Mouse (Mus musculus) forebrain, embryonic 16.5 days (tissue): Measurements from ENCODE around the gene Adarb2. TPM values are rescaled to one million over a fixed set of nuclear protein-coding genes. Genes with fewer than 3 reads are reported as not detected.

Experiments
- ATAC-seq: fragments of 200-750 bp; cut with Nextera tagmentation; 2 replicates; pipeline ENCODE4 v1.8.0; 2017; ENCODE audit warnings: mild to moderate bottlenecking, moderate library complexity
- H3K27ac ChIP-seq: fragments of 300-500 bp; sonication (generic); 2 replicates; pipeline ENCODE4 v1.5.1; 2014; ENCODE audit warnings: low read length, control low read depth
- H3K27me3 ChIP-seq: fragments of 300-500 bp; sonication (generic); replicated peaks from 2 replicates; pipeline ENCODE4 v1.6.1; 2014; ENCODE audit warnings: low read length; ENCODE audit not compliant: control insufficient read depth, insufficient read depth
- H3K36me3 ChIP-seq: fragments of 300-500 bp; sonication (generic); 2 replicates; pipeline ENCODE4 v1.6.1; 2014; ENCODE audit not compliant: control insufficient read depth, insufficient read depth
- H3K4me1 ChIP-seq: fragments of 300-500 bp; sonication (generic); replicated peaks from 2 replicates; pipeline ENCODE4 v1.6.1; 2014; ENCODE audit warnings: low read length; ENCODE audit not compliant: control insufficient read depth, insufficient read depth
- H3K4me2 ChIP-seq: fragments of 300-500 bp; sonication (generic); 2 replicates; pipeline ENCODE4 v1.6.1; 2014; ENCODE audit warnings: mild to moderate bottlenecking, low read length, control low read depth
- H3K4me3 ChIP-seq: fragments of 300-500 bp; sonication (generic); replicated peaks from 2 replicates; pipeline ENCODE4 v1.5.1; 2014; ENCODE audit warnings: mild to moderate bottlenecking, low read length, control low read depth
- H3K9ac ChIP-seq: fragments of 300-500 bp; sonication (generic); replicated peaks from 2 replicates; pipeline ENCODE4 v1.6.1; 2014; ENCODE audit warnings: low read depth, low read length, control low read depth
- H3K9me3 ChIP-seq: fragments of 300-500 bp; sonication (generic); 2 replicates; pipeline ENCODE4 v1.6.1; 2016; ENCODE audit warnings: low read length; ENCODE audit not compliant: control insufficient read depth
- WGBS: fragments of 180-500 bp; shearing (Covaris S2); extraction: QIAGEN DNeasy Blood & Tissue Kit; methylation state at CpG from one replicate; pipeline ENCODE4 v1.1.7; 2014; 5-methylcytosine and 5-hydroxymethylcytosine counted together
- polyA plus RNA-seq: library from polyadenylated mRNA; unstranded; fragments of >200 nt; fragmentation: Nextera tagmentation; extraction: Ambion mirVana; gene quantifications from 2 replicates; pipeline ENCODE4 v1.2.1, GENCODE M21; 2015

The Adarb2 gene
- polyA plus RNA-seq, 1 experiment from 2014 or later = 30.0 TPM

DNA sequence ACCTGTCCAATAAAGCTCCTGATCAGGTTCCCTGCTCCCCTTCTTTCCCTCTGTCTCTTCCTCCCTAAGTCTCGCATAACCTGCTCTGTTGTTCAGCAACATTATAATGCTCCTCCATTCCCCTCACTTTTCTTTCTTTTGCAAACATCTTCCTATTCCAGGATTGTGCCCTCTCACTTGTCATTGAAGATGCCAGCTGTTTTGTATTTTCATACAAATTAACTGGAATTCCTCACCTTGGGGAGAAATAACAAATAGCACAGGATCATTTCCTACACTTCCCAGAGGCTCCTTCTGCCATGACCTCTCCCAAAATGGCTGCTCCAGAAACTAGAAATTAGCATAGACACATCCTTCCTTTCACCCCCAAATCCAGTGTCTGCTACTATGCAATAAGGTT, 276.1 kb downstream of the Adarb2 start:
- H3K27me3 ChIP-seq = no peaks in the 10 kb centered on the region
- no peak overlapping the region for H3K4me2 ChIP-seq
- no peaks in the 10 kb centered on the region for H3K9me3 ChIP-seq
- H3K9ac ChIP-seq = no peak overlapping the region
- ATAC-seq = no peak
- no peaks in the 10 kb centered on the region for H3K4me1 ChIP-seq
- H3K4me3 ChIP-seq = no peak overlapping the region
- H3K27ac ChIP-seq = no peak overlapping the region
- WGBS = 97% methylated on average over 1 of the region's 1 CpGs
- no peaks in the 10 kb centered on the region for H3K36me3 ChIP-seq

DNA sequence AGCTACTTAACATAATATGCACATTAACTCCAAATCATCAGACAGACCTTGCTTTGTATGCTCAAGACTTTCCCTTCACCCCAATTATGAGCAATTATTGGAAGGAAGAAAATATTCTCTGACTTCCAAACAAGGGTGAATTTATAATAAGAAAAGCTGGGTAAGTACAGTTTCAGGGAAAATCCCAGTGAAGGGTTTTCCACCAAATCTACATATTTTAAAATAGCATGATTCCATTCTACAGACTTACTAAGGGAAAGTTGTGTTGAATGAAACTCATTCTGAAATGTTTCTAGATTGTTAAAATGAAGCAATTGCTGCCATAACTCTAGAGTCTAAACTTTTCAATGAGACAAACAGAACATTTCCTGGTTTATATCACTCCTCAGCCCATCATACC, 277.3 kb downstream of the Adarb2 start:
- Histone ChIP-seq H3K27ac (no peak overlapping the region), H3K9me3 (no peaks in the 10 kb centered on the region), H3K4me1 (no peaks in the 10 kb centered on the region), H3K27me3 (no peaks in the 10 kb centered on the region), H3K9ac (no peak overlapping the region), H3K4me3 (no peak overlapping the region), H3K4me2 (no peak overlapping the region), H3K36me3 (no peaks in the 10 kb centered on the region)
- ATAC-seq = no peak

DNA sequence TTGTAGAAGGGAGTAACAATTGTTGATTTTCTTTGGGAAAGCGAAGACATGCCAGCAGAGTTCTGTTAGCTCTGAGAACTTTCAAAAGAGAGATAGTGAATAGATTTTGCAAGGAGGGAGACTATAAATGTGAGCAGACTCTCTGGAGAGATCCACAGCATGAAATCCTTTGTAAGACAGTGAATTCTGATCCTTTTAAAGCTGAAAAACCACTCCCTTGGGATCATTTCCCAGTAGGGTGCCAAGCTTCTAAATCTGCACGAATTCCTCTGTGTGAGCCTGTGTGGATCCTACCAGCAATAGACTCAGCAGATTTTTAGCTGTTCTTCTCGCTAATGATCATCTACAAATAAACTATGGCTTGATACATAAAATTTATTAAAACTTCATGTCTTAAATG, 278.7 kb downstream of the Adarb2 start:
- no peak overlapping the region for H3K9ac ChIP-seq
- H3K27ac ChIP-seq = no peak overlapping the region
- H3K9me3 ChIP-seq = no peaks in the 10 kb centered on the region
- H3K4me1 ChIP-seq = no peaks in the 10 kb centered on the region
- 39% methylated on average over 3 of the region's 3 CpGs for WGBS
- H3K27me3 ChIP-seq = no peaks in the 10 kb centered on the region
- no peak overlapping the region for H3K4me2 ChIP-seq
- H3K4me3 ChIP-seq = no peak overlapping the region
- ATAC-seq = no peak
- no peaks in the 10 kb centered on the region for H3K36me3 ChIP-seq

DNA sequence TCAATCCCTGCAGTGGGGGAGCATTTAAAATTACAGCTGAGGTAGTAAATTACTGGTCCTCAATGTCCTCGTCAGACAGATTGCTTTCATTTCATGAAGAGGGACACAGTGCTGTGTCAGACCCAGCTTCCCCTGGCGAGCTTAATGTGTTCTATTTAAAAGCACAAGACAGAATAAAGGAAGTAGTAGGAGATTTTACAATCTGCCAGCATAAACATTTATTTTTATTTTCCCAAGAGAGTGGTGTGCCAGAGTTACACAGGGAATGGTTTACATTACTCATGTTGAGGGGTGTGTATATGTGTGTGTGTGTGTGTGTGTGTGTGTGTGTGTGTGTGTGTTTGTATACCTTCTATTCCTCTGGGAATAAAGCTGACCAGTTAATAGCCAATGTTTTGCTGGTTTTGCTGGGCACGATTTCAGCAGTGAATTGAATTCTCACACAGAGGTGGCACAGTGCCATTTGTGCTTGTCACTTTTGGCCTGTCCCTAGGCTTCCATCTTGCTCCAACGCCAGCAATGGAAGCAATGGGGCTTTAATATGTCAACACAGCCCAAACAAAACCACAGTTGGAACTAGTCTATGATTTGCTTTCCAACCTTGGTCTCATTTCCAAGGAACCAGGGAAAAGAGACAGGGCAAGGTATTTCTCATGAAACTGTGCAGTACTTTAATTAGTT, 282.1 kb downstream of the Adarb2 start:
- H3K27ac ChIP-seq = no peak overlapping the region
- H3K36me3 ChIP-seq = no peaks in the 10 kb centered on the region
- ATAC-seq = peak; percentile 90
- no peak overlapping the region for H3K9ac ChIP-seq
- H3K4me1 ChIP-seq = no peaks in the 10 kb centered on the region
- no peak overlapping the region for H3K4me2 ChIP-seq
- no peak overlapping the region for H3K4me3 ChIP-seq
- H3K27me3 ChIP-seq = no peaks in the 10 kb centered on the region
- H3K9me3 ChIP-seq = no peaks in the 10 kb centered on the region
- 13% methylated on average over 4 of the region's 4 CpGs for WGBS

DNA sequence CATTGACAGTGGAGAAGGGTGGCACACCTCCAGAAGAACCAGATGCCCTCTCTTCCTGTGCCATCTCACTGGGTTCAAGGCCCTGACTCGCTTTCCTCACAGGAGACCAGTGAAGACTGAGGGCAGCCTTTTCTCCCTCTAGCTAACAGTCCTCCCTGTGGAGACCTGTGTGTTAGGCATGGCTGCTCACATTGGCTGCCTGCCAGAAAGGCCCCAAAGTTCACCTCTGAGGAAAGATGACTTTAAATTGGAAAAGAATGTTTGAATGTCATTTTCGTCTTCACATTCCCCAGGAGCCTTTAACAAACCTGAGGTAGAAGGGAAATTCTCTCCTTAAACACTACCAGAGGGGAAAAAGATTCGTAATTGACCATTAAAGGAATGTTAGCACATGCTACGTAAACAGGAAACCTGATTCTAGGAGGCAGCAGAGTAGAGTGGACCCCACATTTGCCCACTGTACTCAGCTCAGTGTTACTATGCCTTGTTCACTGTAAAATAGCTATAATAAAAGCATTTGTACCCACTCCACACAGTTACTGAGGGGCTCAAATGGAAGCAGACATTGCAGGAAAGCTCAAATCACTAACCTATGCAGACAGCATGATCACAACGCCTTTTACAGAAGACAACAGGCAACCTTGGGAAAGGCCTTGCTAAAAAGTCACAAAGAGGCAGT, 285.2 kb downstream of the Adarb2 start:
- H3K36me3 ChIP-seq = no peaks in the 10 kb centered on the region
- H3K27me3 ChIP-seq = no peaks in the 10 kb centered on the region
- H3K9me3 ChIP-seq = no peaks in the 10 kb centered on the region
- H3K4me1 ChIP-seq = no peaks in the 10 kb centered on the region
- no peak overlapping the region for H3K4me2 ChIP-seq
- no peak overlapping the region for H3K27ac ChIP-seq
- ATAC-seq = no peak
- no peak overlapping the region for H3K9ac ChIP-seq
- no peak overlapping the region for H3K4me3 ChIP-seq
- WGBS = 78% methylated on average over 5 of the region's 5 CpGs

DNA sequence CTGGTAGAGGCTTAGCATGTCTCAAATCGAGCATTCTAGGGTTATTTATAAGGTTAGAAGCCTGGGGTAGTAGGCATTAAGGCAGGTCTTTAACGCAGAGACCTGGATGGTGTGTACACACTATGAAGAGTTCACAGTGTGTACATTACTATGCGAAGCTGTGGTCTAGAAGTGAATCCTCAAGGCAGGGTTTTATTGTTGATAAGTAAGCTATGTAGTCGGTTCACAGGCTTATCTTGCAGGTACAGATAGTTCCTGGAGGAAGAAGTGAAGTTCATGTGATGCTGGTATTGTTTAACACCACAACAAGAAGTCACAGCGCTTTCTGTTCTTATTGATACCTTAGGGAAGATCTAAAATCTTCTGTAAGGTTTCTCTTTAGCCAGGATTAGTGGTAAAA, 290.7 kb downstream of the Adarb2 start:
- H3K36me3 ChIP-seq = no peaks in the 10 kb centered on the region
- no peak overlapping the region for H3K4me2 ChIP-seq

DNA sequence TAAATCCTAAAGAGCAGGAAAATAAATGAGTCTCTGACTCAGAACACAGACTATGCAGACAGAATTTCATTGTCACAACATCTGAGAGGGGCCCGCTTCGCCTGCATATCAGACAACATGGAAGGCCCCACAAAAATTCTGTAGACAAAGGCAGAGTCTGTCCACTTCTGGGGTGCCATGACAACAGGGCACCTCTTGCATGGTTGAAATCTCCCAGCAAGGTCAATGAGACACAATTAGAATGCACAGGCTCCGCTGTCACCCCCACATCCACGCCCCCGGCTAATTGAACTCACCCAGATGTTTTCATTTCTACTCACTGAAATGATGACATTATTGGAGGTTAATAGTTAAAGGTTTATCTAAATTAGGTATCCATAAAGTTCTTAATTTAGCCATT, 296.9 kb downstream of the Adarb2 start:
- no peak for ATAC-seq
- Histone ChIP-seq H3K4me1 (no peaks in the 10 kb centered on the region), H3K27me3 (no peaks in the 10 kb centered on the region), H3K9me3 (no peaks in the 10 kb centered on the region), H3K4me3 (no peak overlapping the region), H3K4me2 (no peak overlapping the region), H3K36me3 (no peaks in the 10 kb centered on the region), H3K9ac (no peak overlapping the region), H3K27ac (no peak overlapping the region)
- 58% methylated on average over 5 of the region's 5 CpGs for WGBS

More for the DNA sequence above, 290.7 kb downstream of the Adarb2 start:
- Histone ChIP-seq H3K9me3 (no peaks in the 10 kb centered on the region), H3K27me3 (no peaks in the 10 kb centered on the region), H3K4me3 (no peak overlapping the region), H3K27ac (no peak overlapping the region), H3K4me1 (no peaks in the 10 kb centered on the region), H3K9ac (no peak overlapping the region)
- WGBS = 85% methylated on average over 5 of the region's 5 CpGs
- ATAC-seq = no peak

DNA sequence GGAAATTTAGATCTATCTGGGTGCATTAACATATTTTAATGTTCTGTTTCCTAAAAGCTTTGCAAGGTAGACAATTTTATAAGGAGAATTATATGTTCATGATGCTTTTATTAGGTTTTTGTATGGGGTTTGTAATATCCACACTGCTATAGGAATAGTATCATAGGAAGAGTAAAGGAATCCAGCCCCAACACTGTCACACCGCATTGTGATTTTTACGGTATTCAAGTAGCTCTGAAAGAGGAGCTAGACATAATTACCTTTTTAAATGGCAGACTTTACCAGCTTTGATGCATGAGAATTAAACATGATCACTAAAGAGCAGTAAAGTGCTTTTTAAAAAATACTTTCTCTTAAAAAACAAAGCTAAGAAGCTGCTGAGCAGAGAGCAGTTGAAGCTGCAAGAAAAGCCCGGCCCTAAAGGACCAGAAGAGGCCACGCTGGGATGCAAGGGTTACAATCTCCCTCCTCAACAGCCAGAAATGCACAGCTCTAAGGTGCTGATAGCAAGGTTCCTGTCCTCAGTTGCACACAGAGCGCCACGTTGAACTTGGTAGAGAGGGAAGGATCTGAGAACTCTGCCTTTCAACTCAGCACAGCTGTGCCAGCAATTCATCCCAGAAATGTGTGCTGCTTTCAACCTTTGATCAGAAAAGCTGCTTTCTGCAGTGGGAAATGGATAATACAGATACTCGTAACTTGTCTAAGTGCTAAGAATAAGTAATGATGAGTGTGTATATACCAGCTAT, 308.6 kb downstream of the Adarb2 start:
- H3K27me3 ChIP-seq = no peaks in the 10 kb centered on the region
- H3K36me3 ChIP-seq = no peaks in the 10 kb centered on the region
- H3K4me1 ChIP-seq = no peaks in the 10 kb centered on the region
- 60% methylated on average over 7 of the region's 7 CpGs for WGBS
- H3K27ac ChIP-seq = peak overlapping the region; percentile 56
- no peak overlapping the region for H3K9ac ChIP-seq
- H3K4me2 ChIP-seq = no peak overlapping the region
- no peak overlapping the region for H3K4me3 ChIP-seq
- peak; percentile 59 for ATAC-seq
- no peaks in the 10 kb centered on the region for H3K9me3 ChIP-seq

DNA sequence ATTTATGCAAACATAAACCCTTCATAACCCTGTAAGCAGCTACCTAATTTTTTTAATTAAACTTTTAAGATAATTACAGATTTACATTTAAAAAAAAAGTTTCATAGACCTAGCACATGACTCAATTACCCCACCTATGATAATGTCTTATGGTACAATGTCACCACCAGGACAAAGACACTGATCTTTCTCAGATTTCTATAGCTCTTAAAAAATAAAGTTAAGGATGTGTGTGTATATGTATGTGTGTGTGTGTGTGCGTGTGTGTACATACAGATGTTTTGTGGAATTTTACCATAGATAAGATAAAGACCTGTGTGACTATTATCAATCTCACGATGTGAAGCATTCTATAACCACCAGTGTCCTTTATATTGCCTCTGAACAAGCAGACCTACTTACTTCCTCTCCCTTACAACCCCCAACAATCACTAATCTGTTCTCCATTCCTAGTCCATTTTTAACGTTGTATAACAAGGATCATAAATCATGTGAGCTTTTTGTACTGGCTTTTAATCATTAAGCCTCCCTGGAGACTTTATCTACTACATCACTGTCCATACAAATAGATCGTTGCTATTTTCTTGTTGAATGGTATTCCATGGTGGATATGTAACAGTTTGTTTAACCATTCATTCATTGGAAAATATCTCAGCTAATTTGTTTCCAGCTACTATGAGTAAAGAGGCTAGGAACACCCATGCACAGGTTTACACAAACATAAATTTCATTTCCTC, 313.5 kb downstream of the Adarb2 start:
- no peaks in the 10 kb centered on the region for H3K4me1 ChIP-seq
- no peak overlapping the region for H3K4me3 ChIP-seq
- H3K36me3 ChIP-seq = no peaks in the 10 kb centered on the region
- ATAC-seq = no peak
- WGBS = 84% methylated on average over 4 of the region's 4 CpGs
- no peaks in the 10 kb centered on the region for H3K9me3 ChIP-seq
- H3K27ac ChIP-seq = no peak overlapping the region
- H3K4me2 ChIP-seq = no peak overlapping the region
- H3K27me3 ChIP-seq = no peaks in the 10 kb centered on the region
- no peak overlapping the region for H3K9ac ChIP-seq
